Mouse (Mus musculus): ENCODE results near the gene Cyfip2.

- no peak for TF ChIP-seq POLR2A (IDR thresholded peaks at IDR 0.05; ENCODE audit: extremely low read depth, insufficient read depth, low read length)
- no peak for TF ChIP-seq CTCF (IDR thresholded peaks at IDR 0.05; ENCODE audit: low read depth, low read length)
Observed at GRCm38 (mm10) chr11:46188283-46188682, 124.4 kb downstream of the Cyfip2 start.

Data from liver, adult 2 months (tissue).